Mouse (Mus musculus): Measurements from ENCODE around the gene Zfp800.

Zfp800 gene

GRCm38 (mm10) chr6:28309692-28310091, 88.1 kb downstream of the Zfp800 start:
- no peak for DNase-seq (ENCODE audit: low spot score)

GRCm38 (mm10) chr6:28308929-28309328, 88.9 kb downstream of the Zfp800 start:
- DNase-seq (ENCODE audit: low spot score): no peak

GRCm38 (mm10) chr6:28306702-28307101, 91.1 kb downstream of the Zfp800 start:
- no peak for DNase-seq (ENCODE audit: low spot score)

GRCm38 (mm10) chr6:28296306-28296705, 101.5 kb downstream of the Zfp800 start:
- DNase-seq (ENCODE audit: low spot score): no peak

- DNase-seq (ENCODE audit: low spot score): no peak
These were observed 102.2 kb downstream of the Zfp800 start for GRCm38 (mm10) chr6:28295581-28295980.

GRCm38 (mm10) chr6:28292810-28293209, 105.0 kb downstream of the Zfp800 start:
- DNase-seq (ENCODE audit: low spot score): no peak

- DNase-seq (ENCODE audit: low spot score): no peak
These were observed 117.9 kb downstream of the Zfp800 start for GRCm38 (mm10) chr6:28279886-28280285.

GRCm38 (mm10) chr6:28262198-28262621, 135.6 kb downstream of the Zfp800 start:
- no peak for DNase-seq (ENCODE audit: low spot score)

GRCm38 (mm10) chr6:28261307-28262197, 136.3 kb downstream of the Zfp800 start:
- DNase-seq (ENCODE audit: low spot score): peak; percentile 81

- DNase-seq (ENCODE audit: low spot score): peak; percentile 19
These were observed 137.2 kb downstream of the Zfp800 start for GRCm38 (mm10) chr6:28260425-28261191.

GRCm38 (mm10) chr6:28259750-28260149, 138.1 kb downstream of the Zfp800 start:
- no peak for DNase-seq (ENCODE audit: low spot score)

GRCm38 (mm10) chr6:28258440-28258839, 139.4 kb downstream of the Zfp800 start:
- no peak for DNase-seq (ENCODE audit: low spot score)

- no peak for DNase-seq (ENCODE audit: low spot score)
These were observed 140.0 kb downstream of the Zfp800 start for GRCm38 (mm10) chr6:28257772-28258171.

GRCm38 (mm10) chr6:28252790-28253189, 145.0 kb downstream of the Zfp800 start:
- no peak for DNase-seq (ENCODE audit: low spot score)

GRCm38 (mm10) chr6:28248211-28248610, 149.6 kb downstream of the Zfp800 start:
- no peak for DNase-seq (ENCODE audit: low spot score)

- no peak for DNase-seq (ENCODE audit: low spot score)
These were observed 165.0 kb downstream of the Zfp800 start for GRCm38 (mm10) chr6:28232618-28233361.

GRCm38 (mm10) chr6:28228085-28228484, 169.7 kb downstream of the Zfp800 start:
- DNase-seq (ENCODE audit: low spot score): peak; percentile 12

GRCm38 (mm10) chr6:28221017-28221416, 176.8 kb downstream of the Zfp800 start:
- no peak for DNase-seq (ENCODE audit: low spot score)

GRCm38 (mm10) chr6:28218386-28218785, 179.4 kb downstream of the Zfp800 start:
- no peak for DNase-seq (ENCODE audit: low spot score)

GRCm38 (mm10) chr6:28215268-28215954, 182.4 kb downstream of the Zfp800 start:
- DNase-seq (ENCODE audit: low spot score): peak; percentile 59

GRCm38 (mm10) chr6:28214658-28215267, 183.0 kb downstream of the Zfp800 start:
- no peak for DNase-seq (ENCODE audit: low spot score)
